Mouse (Mus musculus) embryonic facial prominence, embryonic 10.5 days (tissue): ENCODE results near the gene Helz2. TPM values are rescaled to one million over a fixed set of nuclear protein-coding genes. Genes with fewer than 3 reads are reported as not detected.
A peak's percentile ranks its signal among the peaks of the same experiment; 100 is the strongest.

Source experiments
- DNase-seq: peaks from one replicate; pipeline ENCODE4 v3.0.0-alpha.2; 2017; ENCODE audit warnings: low spot score
- H3K27ac ChIP-seq: fragments of 300-500 bp; sonication (generic); replicated peaks from 2 replicates; pipeline ENCODE4 v1.5.1; 2016; ENCODE audit warnings: mild to moderate bottlenecking
- H3K27me3 ChIP-seq: fragments of 300-500 bp; sonication (generic); replicated peaks from 2 replicates; pipeline ENCODE4 v1.6.1; 2016; ENCODE audit warnings: low read depth, mild to moderate bottlenecking; ENCODE audit not compliant: poor library complexity, severe bottlenecking
- H3K36me3 ChIP-seq: fragments of 300-500 bp; sonication (generic); replicated peaks from 2 replicates; pipeline ENCODE4 v1.6.1; 2016; ENCODE audit warnings: mild to moderate bottlenecking, moderate library complexity
- H3K4me1 ChIP-seq: fragments of 300-500 bp; sonication (generic); 2 replicates; pipeline ENCODE4 v1.6.1; 2016
- H3K4me3 ChIP-seq: fragments of 300-500 bp; sonication (generic); 2 replicates; pipeline ENCODE4 v1.5.1; 2016; ENCODE audit warnings: mild to moderate bottlenecking, moderate library complexity
- H3K9me3 ChIP-seq: fragments of 300-500 bp; sonication (generic); 2 replicates; pipeline ENCODE4 v1.6.1; 2016; ENCODE audit warnings: mild to moderate bottlenecking
- WGBS: fragments of 180-500 bp; shearing (Covaris S2); methylation state at CpG from one replicate; pipeline ENCODE4 v1.1.7; 2016; 5-methylcytosine and 5-hydroxymethylcytosine counted together
- polyA plus RNA-seq: library from polyadenylated mRNA; unstranded; fragments of >200 nt; fragmentation: Nextera tagmentation; extraction: Ambion mirVana; gene quantifications from 2 replicates; pipeline ENCODE4 v1.2.1, GENCODE M21; 2016

The Helz2 gene
- polyA plus RNA-seq, 1 experiment from 2014 or later: 1.1 TPM

DNA sequence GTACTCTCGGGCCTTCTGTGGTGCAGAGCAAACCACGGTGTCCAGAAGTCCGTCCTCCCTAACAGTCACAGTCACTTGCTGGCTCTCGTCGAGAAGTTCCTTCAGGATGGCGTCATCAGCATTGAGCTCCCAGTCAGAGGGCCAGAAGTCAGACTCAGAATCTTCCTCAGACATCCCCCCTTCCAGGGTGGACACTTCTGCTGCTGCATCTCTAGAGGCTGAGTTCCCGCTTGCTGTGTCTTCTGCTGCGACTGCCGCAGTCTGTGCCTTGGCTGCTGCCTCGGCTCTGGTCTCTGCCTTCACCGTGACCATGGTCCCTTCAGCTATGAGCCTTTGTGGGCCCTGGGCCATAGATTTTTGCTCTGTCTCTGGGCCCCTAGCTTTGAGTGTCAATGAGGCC is 7.1 kb downstream of the Helz2 start:
- Histone ChIP-seq H3K4me3 (no peak overlapping the region), H3K9me3 (no peaks in the 10 kb centered on the region), H3K36me3 (no peaks in the 10 kb centered on the region; the same call in 1 of the 2 replicates), H3K4me1 (no peaks in the 10 kb centered on the region), H3K27ac (no peak overlapping the region), H3K27me3 (no peaks in the 10 kb centered on the region)
- WGBS: 93% methylated on average over 11 of the region's 11 CpGs
- DNase-seq: no peak

DNA sequence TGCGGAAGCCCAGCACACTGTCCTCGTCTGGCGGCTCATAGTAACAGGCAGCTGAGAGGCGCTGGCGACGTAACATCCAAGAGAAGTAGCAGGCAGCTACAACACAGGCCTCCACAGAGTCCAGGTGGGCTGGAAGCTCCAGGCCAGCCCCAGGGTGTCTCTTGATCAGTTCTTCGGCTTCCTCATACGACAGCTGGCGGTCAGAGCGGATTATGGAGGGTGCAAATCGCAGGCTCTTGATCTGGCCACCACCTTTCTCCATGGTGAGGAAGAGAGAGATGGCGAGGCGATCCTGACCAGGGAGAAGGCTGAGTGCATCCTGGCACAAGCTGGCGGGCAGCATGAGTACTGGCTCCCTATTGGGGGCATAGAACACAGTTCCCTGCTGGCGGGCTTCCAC is 8.4 kb downstream of the Helz2 start:
- no peaks in the 10 kb centered on the region; the same call in 1 of the 2 replicates for H3K36me3 ChIP-seq
- H3K4me1 ChIP-seq: peaks cover 4% of the 10 kb centered on the region
- no peaks in the 10 kb centered on the region for H3K9me3 ChIP-seq
- no peaks in the 10 kb centered on the region for H3K27me3 ChIP-seq
- H3K27ac ChIP-seq: no peak overlapping the region
- 89% methylated on average over 15 of the region's 15 CpGs for WGBS
- DNase-seq: no peak
- H3K4me3 ChIP-seq: no peak overlapping the region

DNA sequence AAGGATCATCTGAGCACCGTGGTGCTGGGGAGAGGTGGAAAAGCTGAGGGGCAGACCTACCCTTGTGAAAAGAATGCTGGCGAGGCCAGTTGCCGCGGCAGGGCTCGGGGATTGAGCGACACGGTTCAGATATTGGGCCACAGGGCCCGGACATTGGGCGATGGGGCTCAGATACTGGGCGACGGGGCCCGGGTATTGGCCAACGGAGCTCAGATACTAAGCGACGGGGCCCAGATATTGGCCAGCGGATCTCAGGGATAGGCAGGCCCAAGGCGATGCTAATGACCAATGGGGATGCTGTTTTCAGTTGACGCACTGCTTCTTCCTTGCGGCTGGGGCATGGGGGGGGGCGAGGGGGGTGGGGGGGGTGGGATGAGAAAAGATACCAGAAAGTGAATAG is 10.7 kb downstream of the Helz2 start:
- Histone ChIP-seq H3K4me3 (no peak overlapping the region), H3K9me3 (no peaks in the 10 kb centered on the region), H3K4me1 (peaks cover 14% of the 10 kb centered on the region), H3K27me3 (no peaks in the 10 kb centered on the region), H3K36me3 (no peaks in the 10 kb centered on the region; the same call in 1 of the 2 replicates), H3K27ac (peak overlapping the region; percentile 19; the same call in 1 of the 2 replicates)
- DNase-seq: no peak
- 75% methylated on average over 20 of the region's 20 CpGs for WGBS

DNA sequence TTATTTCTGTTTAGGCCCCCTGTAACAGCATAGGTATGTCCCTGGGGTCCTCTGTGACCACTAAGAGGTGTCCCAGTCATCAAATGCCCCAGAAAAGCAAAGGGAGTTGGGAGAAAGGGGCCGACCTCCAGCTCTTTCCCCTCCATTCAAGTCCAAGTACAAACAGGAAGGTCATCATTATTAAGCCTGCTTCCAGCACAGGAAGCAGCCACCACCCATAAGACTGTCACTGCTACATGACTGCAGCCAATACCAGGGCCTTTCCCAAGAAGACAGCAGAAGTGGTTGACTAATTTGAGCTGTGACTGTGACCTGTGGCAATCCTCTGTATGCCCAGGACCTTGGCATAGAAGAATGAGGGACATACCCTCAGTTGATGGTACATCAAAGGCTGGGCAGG is 13.5 kb downstream of the Helz2 start:
- no peak for DNase-seq
- Histone ChIP-seq H3K4me1 (peaks cover 14% of the 10 kb centered on the region), H3K27me3 (no peaks in the 10 kb centered on the region), H3K9me3 (no peaks in the 10 kb centered on the region), H3K4me3 (no peak overlapping the region), H3K27ac (peak overlapping the region; percentile 48; the same call in 1 of the 2 replicates), H3K36me3 (no peaks in the 10 kb centered on the region; the same call in 1 of the 2 replicates)
- 73% methylated on average over 1 of the region's 1 CpGs for WGBS

- no peak overlapping the region for H3K27ac ChIP-seq
- H3K9me3 ChIP-seq: no peaks in the 10 kb centered on the region
- H3K4me1 ChIP-seq: peaks cover 14% of the 10 kb centered on the region
- no peak for DNase-seq
- no peaks in the 10 kb centered on the region; the same call in 1 of the 2 replicates for H3K36me3 ChIP-seq
- WGBS: 88% methylated on average over 3 of the region's 3 CpGs
- H3K27me3 ChIP-seq: no peaks in the 10 kb centered on the region
- H3K4me3 ChIP-seq: no peak overlapping the region
Measured at GRCm38 (mm10) chr2:181227122-181227521, 14.7 kb downstream of the Helz2 start.

DNA sequence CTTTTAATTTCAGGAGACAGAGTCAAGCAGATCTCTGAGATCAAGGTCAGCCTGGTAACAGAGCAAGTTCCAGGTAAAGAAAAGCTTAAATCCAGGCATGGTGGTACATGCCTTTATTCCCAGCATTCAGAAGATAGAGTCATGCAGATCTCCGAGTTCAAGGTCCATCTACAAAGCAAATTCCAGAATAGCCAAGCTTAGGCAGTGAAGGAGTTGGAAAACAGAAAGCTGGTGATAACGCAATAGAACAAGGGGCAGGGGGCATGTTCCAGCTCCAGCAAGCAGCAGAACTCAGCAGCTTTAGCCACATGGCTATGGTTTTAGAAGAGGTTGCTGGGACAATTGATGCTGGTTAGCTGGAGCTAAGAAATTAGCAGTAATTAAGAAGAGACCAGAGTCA is 16.8 kb downstream of the Helz2 start:
- no peaks in the 10 kb centered on the region; the same call in 1 of the 2 replicates for H3K27me3 ChIP-seq
- H3K9me3 ChIP-seq: no peaks in the 10 kb centered on the region
- 85% methylated on average over 2 of the region's 2 CpGs for WGBS
- peaks cover 26% of the 10 kb centered on the region for H3K4me1 ChIP-seq
- H3K27ac ChIP-seq: no peak overlapping the region
- no peak overlapping the region for H3K4me3 ChIP-seq
- no peak for DNase-seq
- H3K36me3 ChIP-seq: no peaks in the 10 kb centered on the region; the same call in 1 of the 2 replicates

DNA sequence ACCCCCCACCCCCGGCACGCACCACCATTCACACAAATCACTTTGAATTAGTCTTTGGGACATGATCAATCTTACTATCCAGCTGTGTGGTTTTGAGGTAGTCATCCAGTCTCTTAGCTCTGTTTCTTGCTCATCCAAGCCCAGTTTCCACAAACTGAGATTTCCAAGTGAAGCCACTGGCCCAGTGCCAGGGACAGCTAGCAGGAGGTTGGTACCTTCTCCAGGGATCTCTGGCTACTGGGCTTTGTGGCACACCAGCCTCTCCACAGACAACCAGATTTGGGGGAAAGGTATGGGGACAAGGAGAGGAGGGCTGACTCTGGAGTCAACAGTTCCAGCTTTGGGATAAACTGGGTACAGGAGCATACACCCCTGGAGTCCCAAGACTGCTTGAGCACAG is 21.5 kb downstream of the Helz2 start:
- Histone ChIP-seq H3K9me3 (no peaks in the 10 kb centered on the region), H3K4me3 (peak overlapping the region; percentile 55), H3K27me3 (peaks cover 8% of the 10 kb centered on the region), H3K4me1 (peaks cover 23% of the 10 kb centered on the region), H3K27ac (peak overlapping the region; percentile 40), H3K36me3 (no peaks in the 10 kb centered on the region)
- DNase-seq: no peak
- 57% methylated on average over 2 of the region's 2 CpGs for WGBS

GRCm38 (mm10) chr2:181219538-181220216 is 22.1 kb downstream of the Helz2 start, which contains the start of gene Fndc11:
Gene Fndc11 (plus strand): TSS chr2:181220013.
- H3K9me3 ChIP-seq: no peaks in the 10 kb centered on the region
- DNase-seq: peak; percentile 88

DNA sequence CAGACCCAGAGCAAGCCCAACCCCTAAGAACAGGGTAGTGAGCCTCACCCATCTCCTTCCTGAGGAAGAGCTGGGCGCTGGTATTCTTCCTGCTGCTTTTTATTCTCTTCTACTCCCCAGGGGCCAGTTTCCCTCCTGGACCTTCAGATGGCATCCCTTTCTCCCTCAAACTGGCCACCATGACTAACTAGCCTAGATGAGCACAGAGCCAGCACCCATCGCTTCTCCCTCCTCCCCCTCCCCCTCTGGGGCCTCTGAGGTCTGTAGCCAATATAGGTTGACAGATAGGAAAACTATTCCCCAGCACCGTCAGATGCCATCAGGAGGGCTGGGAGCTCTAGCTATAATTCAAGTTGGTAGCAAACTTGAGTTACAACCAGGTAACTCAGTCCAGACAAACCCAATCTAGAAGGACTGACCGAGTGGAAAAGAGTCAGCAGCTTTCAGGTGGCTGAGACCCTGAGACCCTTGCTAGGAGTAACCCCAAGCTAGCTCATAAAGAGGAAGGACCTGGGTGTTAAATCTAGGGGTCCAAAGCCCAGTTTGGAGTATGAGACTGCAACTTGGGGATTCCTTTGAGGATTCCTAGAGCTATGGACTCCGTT is 22.8 kb downstream of the Helz2 start:
- DNase-seq: no peak
- 0 out of 2 replicates have a peak overlapping the region, but pooled peaks have one; percentile 55 for H3K4me3 ChIP-seq

More at GRCm38 (mm10) chr2:181219538-181220216, 22.1 kb downstream of the Helz2 start, which contains the start of gene Fndc11:
- no peaks in the 10 kb centered on the region for H3K36me3 ChIP-seq
- H3K27ac ChIP-seq: peak within 1 kb of the TSS; percentile 40
- 3% methylated on average over 25 of the region's 25 CpGs for WGBS
- peak within 1 kb of the TSS; percentile 55 for H3K4me3 ChIP-seq
- H3K4me1 ChIP-seq: peaks cover 23% of the 10 kb centered on the region
- H3K27me3 ChIP-seq: peaks cover 14% of the 10 kb centered on the region

DNA sequence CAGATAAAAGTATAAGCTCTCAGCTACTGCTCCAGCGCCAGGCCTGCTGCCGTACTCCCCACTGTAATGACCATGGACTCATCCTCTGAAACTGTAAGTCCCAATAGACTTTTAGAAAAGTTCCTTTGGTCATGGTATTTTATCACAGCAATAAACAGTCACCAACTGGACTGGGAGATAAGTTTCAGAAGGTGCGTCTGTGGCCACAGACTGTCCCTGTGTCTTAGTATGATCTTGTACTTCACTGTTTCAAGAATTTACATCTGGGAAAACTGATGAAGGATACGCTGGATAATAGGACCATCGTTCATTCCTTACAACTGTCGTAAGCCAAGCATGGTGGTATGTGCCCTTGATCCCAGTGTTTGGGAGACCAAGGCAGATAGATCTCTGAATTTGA is 25.8 kb downstream of the Helz2 start:
- 91% methylated on average over 6 of the region's 6 CpGs for WGBS
- DNase-seq: no peak
- no peaks in the 10 kb centered on the region for H3K9me3 ChIP-seq
- H3K4me1 ChIP-seq: peaks cover 36% of the 10 kb centered on the region
- peaks cover 50% of the 10 kb centered on the region for H3K27me3 ChIP-seq
- H3K27ac ChIP-seq: no peak overlapping the region
- H3K4me3 ChIP-seq: no peak overlapping the region
- H3K36me3 ChIP-seq: no peaks in the 10 kb centered on the region

More for the DNA sequence above, 22.8 kb downstream of the Helz2 start:
- Histone ChIP-seq H3K27me3 (peaks cover 21% of the 10 kb centered on the region), H3K4me1 (peaks cover 23% of the 10 kb centered on the region), H3K9me3 (no peaks in the 10 kb centered on the region), H3K27ac (0 out of 2 replicates have a peak overlapping the region, but pooled peaks have one; percentile 40), H3K36me3 (no peaks in the 10 kb centered on the region)
- 59% methylated on average over 5 of the region's 5 CpGs for WGBS

DNA sequence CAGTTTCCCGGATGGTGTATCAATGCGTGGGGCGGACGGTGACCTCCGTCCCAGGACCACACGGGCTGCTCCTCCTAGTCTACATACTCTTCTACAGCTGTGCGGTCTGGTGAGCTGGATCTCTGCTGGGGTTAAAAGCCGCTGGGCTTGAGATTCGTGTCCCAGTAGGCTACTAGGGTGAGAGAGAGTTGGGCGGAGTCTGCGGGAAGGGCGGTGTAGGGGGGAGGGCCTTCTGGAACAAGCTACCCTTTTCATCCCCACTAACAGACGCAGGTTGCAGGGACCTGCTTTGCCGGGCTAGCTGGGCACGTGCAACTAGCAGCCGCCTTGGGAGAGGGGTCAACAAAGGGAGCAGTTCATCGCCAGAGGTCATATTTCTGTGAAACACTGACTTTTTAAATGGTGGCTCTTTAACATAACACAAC is 28.8 kb downstream of the Helz2 start, which contains the start of gene Srms:
Gene Srms (minus strand): TSS at position 165 of the 425 bp plus-strand sequence.
- peak within 1 kb of the TSS; percentile 55 for H3K4me3 ChIP-seq
- no peaks in the 10 kb centered on the region for H3K36me3 ChIP-seq
- 1% methylated on average over 17 of the region's 17 CpGs for WGBS
- peaks cover 70% of the 10 kb centered on the region for H3K27me3 ChIP-seq
- no peak within 1 kb of the TSS; the same call in 1 of the 2 replicates for H3K27ac ChIP-seq
- H3K9me3 ChIP-seq: no peaks in the 10 kb centered on the region
- H3K4me1 ChIP-seq: peaks cover 16% of the 10 kb centered on the region
- peak; percentile 63 for DNase-seq

- WGBS: 2% methylated on average over 34 of the region's 34 CpGs
- Histone ChIP-seq H3K9me3 (no peaks in the 10 kb centered on the region), H3K4me1 (peaks cover 16% of the 10 kb centered on the region), H3K27me3 (peaks cover 70% of the 10 kb centered on the region), H3K36me3 (no peaks in the 10 kb centered on the region), H3K4me3 (peak overlapping the region; percentile 55), H3K27ac (no peak overlapping the region; the same call in 1 of the 2 replicates)
- DNase-seq: peak; percentile 32
Measured at GRCm38 (mm10) chr2:181212389-181213020, 29.3 kb downstream of the Helz2 start.
